ENCODE assay signal across 12 mouse cellular contexts in the genomic region with DNA sequence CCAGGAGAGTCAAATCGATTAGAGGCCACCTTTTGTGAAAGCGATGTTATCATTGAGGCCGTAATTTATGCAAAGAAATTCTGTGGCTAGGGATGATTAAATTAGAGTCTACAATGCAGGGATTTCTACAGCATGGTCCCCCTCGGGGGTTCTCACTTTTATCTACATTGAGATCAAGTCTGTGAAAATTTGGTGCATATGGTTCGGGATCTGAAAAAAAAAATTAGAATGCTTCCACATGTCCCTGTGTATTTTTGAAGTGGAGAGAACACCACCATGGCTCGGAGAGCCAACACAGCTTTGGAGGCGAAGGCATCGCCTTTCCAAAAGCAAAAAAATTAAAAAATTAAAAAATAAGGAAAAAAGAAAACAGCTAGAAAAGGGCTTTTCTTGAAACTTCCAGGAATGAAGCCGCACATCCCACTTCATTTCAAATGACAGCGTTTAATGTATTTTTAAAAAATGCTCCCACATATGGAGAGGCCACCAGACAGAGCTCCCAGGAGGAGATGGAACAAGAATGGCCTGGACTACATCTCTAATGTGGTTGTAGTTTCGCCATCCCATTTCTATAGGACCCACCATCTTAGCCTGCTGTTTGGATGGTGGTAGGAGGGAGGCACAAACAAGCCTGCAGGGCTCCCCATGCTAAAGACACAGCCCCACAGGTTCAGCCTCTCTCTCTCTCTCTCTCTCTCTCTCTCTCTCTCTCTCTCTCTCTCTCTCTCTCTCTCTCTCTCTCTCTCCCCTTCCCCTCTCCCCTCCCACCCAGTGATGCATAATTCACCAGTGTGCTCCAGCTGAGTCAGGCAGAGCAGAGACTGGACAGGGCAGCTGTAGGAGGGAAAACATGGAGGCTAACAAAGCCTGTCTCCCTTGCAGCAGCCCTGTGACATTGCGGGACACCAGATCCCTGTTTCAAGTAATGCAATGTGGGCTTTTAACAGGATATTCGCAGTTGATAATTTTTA.
DNase-seq lines count a peak whose midpoint lies in the region; ATAC-seq lines count a peak whose summit lies in the region.
"Had no signal": no experiment of that assay in that cellular context is flagged by ENCODE, and none has a peak within 500 bp of the region (broad histone marks: within the 10 kb centered on the region; RNA-seq: fewer than 3 reads in every experiment).

No protein-coding gene starts in this region.

- H3K36me3 ChIP-seq in embryonic facial prominence, embryonic 12.5 days, result no peaks in the 10 kb centered on the region
- H3K36me3 ChIP-seq in hindbrain, embryonic 13.5 days, result no peaks in the 10 kb centered on the region
- H3K36me3 ChIP-seq in midbrain, embryonic 14.5 days (ENCODE audit: control insufficient read depth, insufficient read depth, low read length), result no peaks in the 10 kb centered on the region
- H3K36me3 ChIP-seq: limb, embryonic 15.5 days; stomach, embryonic 15.5 days had no signal

- no peak for ATAC-seq in embryonic facial prominence, embryonic 12.5 days (ENCODE audit: insufficient number of reproducible peaks, insufficient read depth, low FRiP score, low TSS enrichment)
- ATAC-seq in hindbrain, embryonic 13.5 days (ENCODE audit: low FRiP score), result peak; percentile 65
- ATAC-seq in midbrain, embryonic 14.5 days (ENCODE audit: low FRiP score, low TSS enrichment), result peak; percentile 78
- no peak for ATAC-seq in megakaryocyte progenitor cell, adult 5-6 weeks (replicated peaks; ENCODE audit: poor library complexity)

- H3K27ac ChIP-seq in embryonic facial prominence, embryonic 12.5 days, result peak overlapping the region; percentile 92
- H3K27ac ChIP-seq in hindbrain, embryonic 13.5 days, result peak overlapping the region; percentile 96
- H3K27ac ChIP-seq in midbrain, embryonic 14.5 days (replicated peaks; ENCODE audit: low read depth, low read length), result peak overlapping the region; percentile 93
- H3K27ac ChIP-seq: limb, embryonic 15.5 days; macrophage had no signal

- H3K4me1 ChIP-seq in embryonic facial prominence, embryonic 12.5 days, result peaks cover 57% of the 10 kb centered on the region
- H3K4me1 ChIP-seq in hindbrain, embryonic 13.5 days (replicated peaks), result peaks cover 77% of the 10 kb centered on the region
- H3K4me1 ChIP-seq in midbrain, embryonic 14.5 days (ENCODE audit: control insufficient read depth, insufficient read depth, low read length), result peaks cover 32% of the 10 kb centered on the region

- H3K9ac ChIP-seq in embryonic facial prominence, embryonic 12.5 days, result no peak overlapping the region
- H3K9ac ChIP-seq in hindbrain, embryonic 13.5 days, result peak overlapping the region; percentile 61
- H3K9ac ChIP-seq in midbrain, embryonic 14.5 days (replicated peaks; ENCODE audit: low read length), result peak overlapping the region; percentile 36
- H3K9ac ChIP-seq: limb, embryonic 15.5 days; stomach, embryonic 15.5 days had no signal

- peak; percentile 69 for DNase-seq in embryo, embryonic 11 days
- no peak for DNase-seq in embryo, embryonic 10 days (ENCODE audit: low spot score)
- peak; percentile 76 for DNase-seq in midbrain, embryonic 14.5 days
- DNase-seq in gastrocnemius, postnatal 10 days, result no peak
- no peak for DNase-seq in ovary, postnatal 14 days (ENCODE audit: low spot score)
- DNase-seq: cerebellum, adult 18-20 months had no signal

- 44% methylated on average over 13 of the region's 13 CpGs for WGBS in embryonic facial prominence, embryonic 12.5 days
- 39% methylated on average over 13 of the region's 13 CpGs for WGBS in hindbrain, embryonic 13.5 days
- WGBS in midbrain, embryonic 14.5 days, result 26% methylated on average over 13 of the region's 13 CpGs

- no peaks in the 10 kb centered on the region for H3K27me3 ChIP-seq in embryonic facial prominence, embryonic 12.5 days
- H3K27me3 ChIP-seq in hindbrain, embryonic 13.5 days, result no peaks in the 10 kb centered on the region
- H3K27me3 ChIP-seq in midbrain, embryonic 14.5 days (ENCODE audit: control insufficient read depth, insufficient read depth, low read length), result no peaks in the 10 kb centered on the region
- H3K27me3 ChIP-seq: limb, embryonic 15.5 days; stomach, embryonic 15.5 days had no signal

- no peaks in the 10 kb centered on the region for H3K9me3 ChIP-seq in embryonic facial prominence, embryonic 12.5 days
- no peaks in the 10 kb centered on the region for H3K9me3 ChIP-seq in hindbrain, embryonic 13.5 days
- H3K9me3 ChIP-seq in midbrain, embryonic 14.5 days (ENCODE audit: control insufficient read depth, low read length), result no peaks in the 10 kb centered on the region
- H3K9me3 ChIP-seq: limb, embryonic 15.5 days; stomach, embryonic 15.5 days had no signal

- H3K4me2 ChIP-seq in embryonic facial prominence, embryonic 12.5 days (replicated peaks), result peak overlapping the region; percentile 21; the same call in 1 of the 2 replicates
- H3K4me2 ChIP-seq in hindbrain, embryonic 13.5 days, result peak overlapping the region; percentile 15
- H3K4me2 ChIP-seq in midbrain, embryonic 14.5 days (ENCODE audit: low read length), result peak overlapping the region; percentile 36
- H3K4me2 ChIP-seq: limb, embryonic 15.5 days; stomach, embryonic 15.5 days had no signal

- H3K4me3 ChIP-seq in embryonic facial prominence, embryonic 12.5 days, result no peak overlapping the region
- H3K4me3 ChIP-seq in hindbrain, embryonic 13.5 days, result no peak overlapping the region
- no peak overlapping the region for H3K4me3 ChIP-seq in midbrain, embryonic 14.5 days (replicated peaks; ENCODE audit: low read depth, low read length)
- H3K4me3 ChIP-seq: limb, embryonic 15.5 days; stomach, embryonic 15.5 days had no signal

Comparison
In these comparisons a context has a peak if more than half of its experiments do, and no peak if none do; other contexts are left out.
1. DNase-seq: peak in embryo, embryonic 11 days (single experiment) and midbrain, embryonic 14.5 days (single experiment); none in embryo, embryonic 10 days (single experiment), gastrocnemius, postnatal 10 days (single experiment) and ovary, postnatal 14 days (single experiment).
2. ATAC-seq: peak in hindbrain, embryonic 13.5 days (single experiment) and midbrain, embryonic 14.5 days (single experiment); none in embryonic facial prominence, embryonic 12.5 days (single experiment) and megakaryocyte progenitor cell, adult 5-6 weeks (single experiment).
3. Peak in every context shown above with its lines, with median percentiles within 50 percentile points of each other: H3K27ac ChIP-seq and H3K4me2 ChIP-seq.